Mouse (Mus musculus) ES-E14 (cell line): ENCODE measurements at regions not wholly inside any gene's neighbourhood (a gene's known extent, or its start where the extent isn't known, plus 50 kb on each side); places are given as distances from the start of the nearest gene placed in this dataset.

ENCODE experiments used
- CHD2 ChIP-seq: IDR thresholded peaks from 2 replicates; pipeline ENCODE4 v1.6.1; 2014; ENCODE audit warnings: mild to moderate bottlenecking, low read depth, low read length, inconsistent platforms
- HCFC1 ChIP-seq: IDR thresholded peaks from 2 replicates; pipeline ENCODE4 v1.6.1; 2012; ENCODE audit warnings: low read length, inconsistent platforms, borderline replicate concordance; ENCODE audit not compliant: insufficient read depth
- MAFK ChIP-seq: IDR thresholded peaks from 2 replicates; pipeline ENCODE4 v1.6.1; 2014; ENCODE audit warnings: mild to moderate bottlenecking, low read depth, low read length, inconsistent platforms; ENCODE audit not compliant: insufficient read depth
- ZC3H11A ChIP-seq: IDR thresholded peaks from 2 replicates; pipeline ENCODE4 v1.6.1; 2012; ENCODE audit warnings: low read depth, mild to moderate bottlenecking, inconsistent platforms, low read length, borderline replicate concordance
- ZNF384 ChIP-seq: IDR thresholded peaks from 2 replicates; pipeline ENCODE4 v1.6.1; 2012; ENCODE audit warnings: low read depth, low read length, inconsistent platforms

GRCm38 (mm10) chr13:60455033-60455619, 146.6 kb upstream of the Dapk1 start:
- TF ChIP-seq ZNF384: no peak
- TF ChIP-seq ZC3H11A: no peak
- TF ChIP-seq HCFC1: no peak
- TF ChIP-seq MAFK: no peak
- TF ChIP-seq CHD2: no peak
